ENCODE assay signal across 13 mouse cellular contexts in genomic region chr15:5009644-5010107, GRCm38 (mm10). TPM values are rescaled to one million over a fixed set of nuclear protein-coding genes. Genes with fewer than 3 reads are reported as not detected.
DNase-seq lines count a peak whose midpoint lies in the region; ATAC-seq and TF ChIP-seq lines count a peak whose summit lies in the region.
"Had no signal": no experiment of that assay in that cellular context is flagged by ENCODE, and none has a peak within 500 bp of the region (broad histone marks: within the 10 kb centered on the region; RNA-seq: fewer than 3 reads in every experiment).

No protein-coding gene starts in this region.

- H3K9ac ChIP-seq in kidney, postnatal 0 days (ENCODE audit: low read depth, low read length), result no peak overlapping the region
- H3K9ac ChIP-seq: limb, embryonic 12.5 days had no signal

- 28% methylated on average over 11 of the region's 11 CpGs for WGBS in kidney, postnatal 0 days

- TF ChIP-seq CTCF in kidney, postnatal 0 days (IDR thresholded peaks at IDR 0.05; ENCODE audit: low read depth), result no peak

- H3K27ac ChIP-seq in kidney, postnatal 0 days, result no peak overlapping the region
- H3K27ac ChIP-seq: limb, embryonic 12.5 days had no signal

- H3K36me3 ChIP-seq in kidney, postnatal 0 days (ENCODE audit: insufficient read depth, low read length), result no peaks in the 10 kb centered on the region
- H3K36me3 ChIP-seq: limb, embryonic 12.5 days had no signal

- no peaks in the 10 kb centered on the region for H3K4me1 ChIP-seq in kidney, postnatal 0 days (replicated peaks; ENCODE audit: insufficient read depth, low read length)
- H3K4me1 ChIP-seq: limb, embryonic 12.5 days had no signal

- H3K9me3 ChIP-seq in kidney, postnatal 0 days (replicated peaks; ENCODE audit: low read length), result no peaks in the 10 kb centered on the region
- H3K9me3 ChIP-seq: limb, embryonic 12.5 days had no signal

- DNase-seq in embryo, embryonic 10.5 days (ENCODE audit: low spot score), result peak; percentile 13
- DNase-seq in embryo, embryonic 9.5 days (ENCODE audit: extremely low spot score), result no peak
- peak; percentile 10 to 41 for DNase-seq in urinary bladder, adult 18-20 months (ENCODE audit: low spot score in 2 of 2)
- DNase-seq in urinary bladder, postnatal 10 days (ENCODE audit: low spot score), result no peak
- peak; percentile 81 for DNase-seq in kidney, postnatal 0 days (ENCODE audit: low spot score)
- peak; percentile 26 to 30 for DNase-seq in urinary bladder, postnatal 36 days (ENCODE audit: low spot score in 2 of 2)
- DNase-seq in cerebellum, adult 9-10 months, result no peak
- DNase-seq in cerebellum, postnatal 25 days, result no peak
- DNase-seq: gastrocnemius, postnatal 25 days had no signal

- H3K4me3 ChIP-seq in kidney, postnatal 0 days (replicated peaks; ENCODE audit: low read depth, low read length), result peak overlapping the region; percentile 2; the same call in 1 of the 2 replicates
- H3K4me3 ChIP-seq: erythroblast, embryonic 14.5 days; limb, embryonic 12.5 days had no signal

- H3K4me2 ChIP-seq in kidney, postnatal 0 days (ENCODE audit: low read length), result peak overlapping the region; percentile 48
- H3K4me2 ChIP-seq: limb, embryonic 12.5 days had no signal

- peak; percentile 87 for ATAC-seq in kidney, postnatal 0 days (replicated peaks; ENCODE audit: low FRiP score, low read depth)
- ATAC-seq: hindbrain, embryonic 16.5 days; Patski had no signal

- H3K27me3 ChIP-seq in kidney, postnatal 0 days (ENCODE audit: insufficient read depth, low read length), result no peaks in the 10 kb centered on the region
- H3K27me3 ChIP-seq: limb, embryonic 12.5 days had no signal

RNA-seq across cellular contexts. Expression of gene C7, which starts 53.9 kb away (rescaled TPM):
- polyA plus RNA-seq in kidney, postnatal 0 days (2015; fragmentation: Nextera tagmentation; extraction: Ambion mirVana), result 0.32 and 0.50 TPM in 2 replicates
- polyA plus RNA-seq: erythroblast, embryonic 14.5 days; limb, embryonic 12.5 days; Patski had no signal

Comparison
In these comparisons a context has a peak if more than half of its experiments do, and no peak if none do; other contexts are left out.
1. DNase-seq: peak in embryo, embryonic 10.5 days (single experiment), urinary bladder, adult 18-20 months (2 of 2), kidney, postnatal 0 days (single experiment) and urinary bladder, postnatal 36 days (2 of 2); none in embryo, embryonic 9.5 days (single experiment), urinary bladder, postnatal 10 days (single experiment), cerebellum, adult 9-10 months (single experiment) and cerebellum, postnatal 25 days (0 of 2).